Mouse (Mus musculus) brain, embryonic 14.5 days (tissue): ENCODE measurements at regions not wholly inside any gene's neighbourhood (a gene's known extent, or its start where the extent isn't known, plus 50 kb on each side); places are given as distances from the start of the nearest gene placed in this dataset.

Experiments used
- DNase-seq: peaks from one replicate; pipeline ENCODE4 v3.0.0-alpha.2; 2011; ENCODE audit warnings: low read depth
- CTCF ChIP-seq: fragments of 200-500 bp; IDR thresholded peaks from 2 replicates; pipeline ENCODE4 v1.5.1; 2012; ENCODE audit warnings: inconsistent platforms, mild to moderate bottlenecking, moderate library complexity, borderline replicate concordance; ENCODE audit not compliant: insufficient read depth, insufficient read length; ENCODE audit errors: extremely low read depth
- POLR2A ChIP-seq: fragments of 200-500 bp; IDR thresholded peaks from 2 replicates; pipeline ENCODE4 v1.6.1; 2012; ENCODE audit warnings: mild to moderate bottlenecking, inconsistent platforms, borderline replicate concordance; ENCODE audit not compliant: poor library complexity, insufficient read depth, insufficient read length, severe bottlenecking; ENCODE audit errors: extremely low read depth

- DNase-seq: no peak
- no peak for TF ChIP-seq POLR2A
- no peak for TF ChIP-seq CTCF
Measured at GRCm38 (mm10) chr17:83946718-83947117, 99.0 kb upstream of the Haao start.

- no peak for TF ChIP-seq CTCF
- TF ChIP-seq POLR2A: no peak
- DNase-seq: no peak
Measured at GRCm38 (mm10) chr17:83939344-83939743, 91.6 kb upstream of the Haao start.

- TF ChIP-seq POLR2A (no peak), CTCF (no peak)
- peak; percentile 95 for DNase-seq
Measured at GRCm38 (mm10) chr17:83938671-83939244, 91.0 kb upstream of the Haao start.

GRCm38 (mm10) chr17:83937576-83937975, 89.8 kb upstream of the Haao start:
- DNase-seq: peak; percentile 76
- TF ChIP-seq POLR2A (no peak), CTCF (no peak)

- no peak for DNase-seq
- TF ChIP-seq POLR2A: no peak
- no peak for TF ChIP-seq CTCF
Measured at GRCm38 (mm10) chr17:83936677-83937076, 88.9 kb upstream of the Haao start.

- no peak for TF ChIP-seq CTCF
- no peak for DNase-seq
Measured at GRCm38 (mm10) chr17:83935969-83936368, 88.2 kb upstream of the Haao start.

- TF ChIP-seq POLR2A (no peak), CTCF (no peak)
- no peak for DNase-seq
Measured at GRCm38 (mm10) chr17:83935232-83935631, 87.5 kb upstream of the Haao start.

GRCm38 (mm10) chr17:83933743-83934142, 86.0 kb upstream of the Haao start:
- TF ChIP-seq CTCF (no peak), POLR2A (no peak)
- no peak for DNase-seq

- TF ChIP-seq POLR2A (no peak), CTCF (no peak)
- DNase-seq: no peak
Measured at GRCm38 (mm10) chr17:83930401-83930800, 82.6 kb upstream of the Haao start.

- DNase-seq: peak; percentile 65
- TF ChIP-seq POLR2A: no peak
- no peak for TF ChIP-seq CTCF
Measured at GRCm38 (mm10) chr17:83927749-83928387, 80.1 kb upstream of the Haao start.

- no peak for TF ChIP-seq CTCF
- no peak for TF ChIP-seq POLR2A
- no peak for DNase-seq
Measured at GRCm38 (mm10) chr17:83924259-83924922, 76.6 kb upstream of the Haao start.

GRCm38 (mm10) chr17:83920894-83921293, 73.1 kb upstream of the Haao start:
- no peak for DNase-seq
- TF ChIP-seq POLR2A (no peak), CTCF (no peak)
